Mouse (Mus musculus) neural tube, postnatal 0 days (tissue): ENCODE results near the gene Mbtps2. TPM values are rescaled to one million over a fixed set of nuclear protein-coding genes. Genes with fewer than 3 reads are reported as not detected.

ENCODE experiments used
- polyA plus RNA-seq: library from polyadenylated mRNA; unstranded; fragments of >200 nt; fragmentation: Nextera tagmentation; extraction: Ambion mirVana; gene quantifications from 2 replicates; pipeline ENCODE4 v1.2.1, GENCODE M21; 2015

Mbtps2 gene
- 16.9 and 17.4 TPM in 2 replicates for polyA plus RNA-seq

DNA sequence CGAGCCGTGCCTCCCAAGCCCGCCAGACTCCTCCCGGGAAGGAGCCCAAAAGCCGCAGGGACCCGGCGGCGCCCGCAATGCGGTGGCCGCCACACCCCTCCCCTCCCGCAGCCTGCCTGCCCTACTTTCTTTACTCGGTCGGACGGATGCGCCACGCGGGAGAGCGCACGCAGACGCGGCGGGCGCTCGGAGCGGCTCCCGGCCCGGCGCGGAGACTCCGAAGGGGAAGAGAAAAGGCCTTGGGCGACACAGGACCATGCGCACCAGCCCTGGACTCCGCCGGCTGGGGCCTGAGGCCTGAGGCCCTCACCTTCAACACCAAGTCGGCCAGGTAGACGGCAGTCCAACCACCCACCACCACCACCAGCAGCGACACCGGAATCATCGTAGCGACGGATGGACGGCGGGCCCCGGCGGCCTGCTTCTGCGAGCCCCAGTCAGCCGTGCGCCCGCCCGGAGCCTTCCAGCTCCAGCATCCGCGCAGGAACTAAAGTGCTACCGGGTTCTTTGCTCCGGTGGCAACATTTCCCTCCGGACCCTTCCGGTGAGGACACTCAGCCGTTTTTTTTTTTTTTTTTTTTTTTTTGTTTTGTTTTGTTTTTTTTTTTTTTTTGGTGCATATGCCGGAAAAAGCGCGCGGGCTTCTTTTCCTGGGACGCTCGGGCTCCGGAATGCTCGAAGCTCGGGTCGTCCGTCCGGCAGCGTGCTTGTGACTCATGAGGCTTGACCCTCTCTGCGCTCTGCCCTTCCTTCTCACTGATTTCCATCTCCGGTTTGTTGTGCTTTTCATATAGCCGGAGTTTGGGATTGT is at the start of gene Mbtps2:
TSS of gene Mbtps2 (minus strand) at position 530 of the 811 bp plus-strand sequence.

DNA sequence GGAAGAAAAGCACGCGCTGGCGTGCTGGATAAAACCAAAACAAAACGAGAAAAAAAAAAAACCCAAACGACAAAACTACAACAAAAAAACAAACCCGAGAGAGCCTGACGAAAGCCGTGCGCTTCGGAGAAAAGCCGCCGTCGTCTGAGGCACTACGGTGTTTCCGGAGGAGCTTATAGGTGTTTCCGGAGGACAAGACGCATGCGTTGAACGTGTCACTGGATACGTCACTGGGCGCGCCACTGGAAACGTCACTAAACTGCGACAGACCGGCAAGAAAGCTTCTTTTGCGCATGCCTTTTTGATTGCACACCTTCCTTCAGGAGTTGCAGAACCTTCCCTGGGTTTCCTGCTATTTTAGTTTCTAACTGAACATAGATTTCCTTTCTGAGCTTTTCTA is 29.7 kb downstream of the Mbtps2 start, which contains the start of gene Yy2:
TSS of gene Yy2 (minus strand) at position 146 of the 400 bp plus-strand sequence.

DNA sequence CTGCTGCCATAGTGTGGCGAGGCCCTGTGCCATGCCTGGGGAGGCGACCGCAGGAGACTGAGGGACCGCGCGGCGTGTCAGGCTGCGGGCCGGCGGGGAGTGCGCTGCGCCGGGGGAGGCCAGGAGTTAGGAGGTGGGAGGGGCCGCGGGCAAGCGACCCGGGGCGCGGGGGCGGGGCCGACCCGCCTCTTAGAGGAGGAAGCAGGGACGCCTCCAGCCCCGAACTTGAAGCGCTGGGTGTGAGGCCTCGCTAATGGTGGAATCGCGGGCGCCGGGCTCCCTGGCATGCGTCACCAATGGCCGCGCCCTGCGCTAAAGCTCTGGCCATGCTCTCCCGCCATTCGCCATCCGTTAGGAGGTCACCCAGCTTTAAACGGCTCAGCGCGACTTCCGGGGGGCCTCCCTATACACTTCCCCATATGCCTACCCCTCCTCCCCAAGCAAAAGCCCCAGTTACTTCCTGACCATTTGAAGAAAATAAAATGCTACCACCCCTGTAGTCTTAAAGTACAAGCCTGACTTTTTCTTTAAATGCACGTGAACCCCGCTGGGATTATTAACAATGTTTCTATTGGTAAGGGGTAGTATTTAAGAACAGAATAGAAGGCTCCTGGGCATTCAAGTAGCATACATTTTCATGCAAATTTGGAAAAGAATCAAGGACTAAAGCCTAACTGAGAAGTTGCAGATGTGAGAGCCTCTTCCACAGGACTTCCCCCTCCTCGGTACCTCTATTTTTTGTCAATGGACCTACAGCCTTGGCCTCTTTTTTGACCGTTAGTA is 106.4 kb downstream of the Mbtps2 start, which contains the start of gene Sms:
TSS of gene Sms (minus strand) at position 344 of the 783 bp plus-strand sequence.

Other genes starting within 250 kb of the Mbtps2 start
- gene Phex, start 183.4 kb downstream of the Mbtps2 start, polyA plus RNA-seq, result 0.15 and 0.19 TPM in 2 replicates
- gene Sms, start 106.4 kb downstream of the Mbtps2 start, polyA plus RNA-seq, result 184 and 220 TPM in 2 replicates
- 0.14 and 1.5 TPM in 2 replicates for gene Yy2, start 29.7 kb downstream of the Mbtps2 start, polyA plus RNA-seq
- 0.52 and 0.72 TPM in 2 replicates for gene Smpx, start 100.2 kb upstream of the Mbtps2 start, polyA plus RNA-seq
- gene Klhl34, start 219.7 kb upstream of the Mbtps2 start, polyA plus RNA-seq, result 0.77 and 1.0 TPM in 2 replicates